11 mouse cellular contexts compared by ENCODE assay signal in the genomic region with DNA sequence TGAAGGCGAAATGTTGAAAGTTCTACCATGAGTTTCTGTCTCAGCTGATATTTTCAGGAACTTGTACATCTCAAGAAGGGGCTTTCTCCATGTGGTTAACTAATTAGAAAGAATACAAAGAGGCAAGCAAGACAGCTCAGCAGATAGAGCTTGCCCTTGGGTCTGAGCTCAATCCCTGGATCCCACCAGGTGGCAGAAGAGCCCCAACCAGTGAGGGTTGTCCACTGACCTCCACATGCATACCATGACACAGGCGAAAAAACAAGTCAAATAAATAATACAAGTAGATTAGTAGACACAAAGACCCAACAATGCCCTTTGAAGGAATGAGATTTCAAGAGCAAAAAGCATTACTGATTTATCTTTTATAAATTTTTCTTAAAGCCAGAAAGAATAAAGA.
A peak's percentile ranks its signal among the peaks of the same experiment; 100 is the strongest.
DNase-seq lines count a peak whose midpoint lies in the region; ATAC-seq and TF ChIP-seq lines count a peak whose summit lies in the region.
"Had no signal": no experiment of that assay in that cellular context is flagged by ENCODE, and none has a peak within 500 bp of the region (broad histone marks: within the 10 kb centered on the region; RNA-seq: fewer than 3 reads in every experiment).

No protein-coding gene starts in this region.

- no peaks in the 10 kb centered on the region for H3K4me1 ChIP-seq in lung, adult 2 months (ENCODE audit: control insufficient read depth, insufficient read depth, low read length)
- no peaks in the 10 kb centered on the region for H3K4me1 ChIP-seq in hindbrain, embryonic 11.5 days (replicated peaks; ENCODE audit: control insufficient read depth, insufficient read depth, low read length)
- H3K4me1 ChIP-seq in hindbrain, embryonic 12.5 days, result no peaks in the 10 kb centered on the region
- H3K4me1 ChIP-seq: lung, embryonic 15.5 days; neural tube, embryonic 13.5 days had no signal

- 83% methylated on average over 2 of the region's 2 CpGs for WGBS in lung, adult 2 months
- 78% methylated on average over 2 of the region's 2 CpGs for WGBS in hindbrain, embryonic 11.5 days
- 74% methylated on average over 2 of the region's 2 CpGs for WGBS in hindbrain, embryonic 12.5 days

- H3K9me3 ChIP-seq in hindbrain, embryonic 11.5 days (ENCODE audit: control insufficient read depth, low read length), result no peaks in the 10 kb centered on the region
- H3K9me3 ChIP-seq in hindbrain, embryonic 12.5 days (replicated peaks), result no peaks in the 10 kb centered on the region
- H3K9me3 ChIP-seq: lung, embryonic 15.5 days; neural tube, embryonic 13.5 days had no signal

- TF ChIP-seq CTCF in lung, adult 2 months (IDR thresholded peaks at IDR 0.05; ENCODE audit: insufficient read depth, low read length), result peak; percentile 54; the same call in 1 of the 2 replicates

- H3K27ac ChIP-seq in hindbrain, embryonic 11.5 days (ENCODE audit: low read depth, low read length), result no peak overlapping the region
- H3K27ac ChIP-seq in hindbrain, embryonic 12.5 days, result no peak overlapping the region
- H3K27ac ChIP-seq: lung, embryonic 15.5 days; neural tube, embryonic 13.5 days had no signal

- peak; percentile 27 for DNase-seq in embryo, embryonic 11 days
- DNase-seq in embryo, embryonic 9.5 days (ENCODE audit: extremely low spot score), result no peak
- DNase-seq in lung, adult 2 months, result no peak
- DNase-seq in lung, postnatal 4 days, result no peak
- peak; percentile 19 for DNase-seq in adrenal gland, adult 8-10 months
- DNase-seq in hindbrain, embryonic 11.5 days (ENCODE audit: low spot score), result no peak
- DNase-seq: cerebellum, adult 2 months had no signal

- no peak for TF ChIP-seq POLR2A in lung, adult 2 months (IDR thresholded peaks at IDR 0.05; ENCODE audit: borderline replicate concordance, extremely low read depth, low read depth, low read length)

- H3K27me3 ChIP-seq in hindbrain, embryonic 11.5 days (ENCODE audit: control insufficient read depth, insufficient read depth, low read length), result no peaks in the 10 kb centered on the region
- H3K27me3 ChIP-seq in hindbrain, embryonic 12.5 days, result no peaks in the 10 kb centered on the region
- H3K27me3 ChIP-seq: lung, embryonic 15.5 days; neural tube, embryonic 13.5 days had no signal

- no peak overlapping the region for H3K9ac ChIP-seq in hindbrain, embryonic 11.5 days (ENCODE audit: low read depth, low read length)
- no peak overlapping the region for H3K9ac ChIP-seq in hindbrain, embryonic 12.5 days
- H3K9ac ChIP-seq: lung, embryonic 15.5 days; neural tube, embryonic 13.5 days had no signal

- H3K4me2 ChIP-seq in hindbrain, embryonic 11.5 days (replicated peaks; ENCODE audit: low read depth, low read length), result no peak overlapping the region
- no peak overlapping the region for H3K4me2 ChIP-seq in hindbrain, embryonic 12.5 days (replicated peaks)
- H3K4me2 ChIP-seq: lung, embryonic 15.5 days; neural tube, embryonic 13.5 days had no signal

- ATAC-seq in megakaryocyte progenitor cell, adult 5-6 weeks (replicated peaks; ENCODE audit: poor library complexity), result peak; percentile 48; the same call in 1 of the 2 replicates
- no peak for ATAC-seq in hindbrain, embryonic 11.5 days (ENCODE audit: low FRiP score)
- no peak for ATAC-seq in hindbrain, embryonic 12.5 days (ENCODE audit: low FRiP score)

- no peaks in the 10 kb centered on the region for H3K36me3 ChIP-seq in hindbrain, embryonic 11.5 days (ENCODE audit: control insufficient read depth, insufficient read depth, low read length)
- no peaks in the 10 kb centered on the region for H3K36me3 ChIP-seq in hindbrain, embryonic 12.5 days
- H3K36me3 ChIP-seq: lung, embryonic 15.5 days; neural tube, embryonic 13.5 days had no signal

- no peak overlapping the region for H3K4me3 ChIP-seq in lung, adult 2 months (replicated peaks; ENCODE audit: extremely low read depth, low read depth, low read length)
- no peak overlapping the region for H3K4me3 ChIP-seq in hindbrain, embryonic 11.5 days (ENCODE audit: low read depth, low read length)
- no peak overlapping the region for H3K4me3 ChIP-seq in hindbrain, embryonic 12.5 days
- H3K4me3 ChIP-seq: lung, embryonic 15.5 days; neural tube, embryonic 13.5 days had no signal

Comparison
In these comparisons a context has a peak if more than half of its experiments do, and no peak if none do; other contexts are left out.
1. DNase-seq: peak in embryo, embryonic 11 days (single experiment) and adrenal gland, adult 8-10 months (single experiment); none in embryo, embryonic 9.5 days (single experiment), lung, adult 2 months (single experiment), lung, postnatal 4 days (0 of 2) and hindbrain, embryonic 11.5 days (single experiment).